ENCODE assay signal across 12 mouse cellular contexts in the genomic region with DNA sequence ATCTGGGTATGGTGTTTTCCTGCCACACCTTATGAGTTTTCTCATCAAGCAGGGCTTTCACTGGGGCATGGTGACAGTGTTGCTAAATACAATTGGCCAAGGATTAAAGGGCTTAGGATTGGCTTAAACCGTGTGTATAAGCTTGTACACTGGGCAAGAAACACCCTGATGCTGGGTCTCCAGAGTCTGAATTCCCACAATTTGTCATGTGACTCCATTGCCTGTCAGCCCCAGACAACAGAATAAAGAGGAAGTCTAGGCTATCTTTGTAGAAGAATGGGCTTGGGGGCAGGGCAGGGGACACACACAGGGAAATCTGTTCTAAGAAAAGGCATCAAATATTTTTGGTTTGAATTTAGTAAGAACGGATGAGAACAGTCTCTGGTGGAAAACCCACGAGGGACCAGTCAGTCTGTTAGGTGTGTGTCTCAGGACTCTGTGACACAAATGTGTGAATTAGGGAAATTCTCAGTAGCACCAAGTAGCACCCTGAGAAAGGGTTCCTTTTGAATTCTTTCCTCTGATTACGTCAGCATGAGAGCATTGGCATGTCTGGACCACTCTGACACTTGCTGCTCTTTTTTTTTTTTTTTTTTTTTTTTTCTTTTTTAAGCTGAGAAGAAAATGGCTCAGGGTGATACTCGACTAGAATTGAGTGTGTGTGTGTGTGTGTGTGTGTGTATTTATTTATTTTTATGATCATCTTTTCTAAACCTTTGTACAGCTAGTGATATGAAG.
A peak's percentile ranks its signal among the peaks of the same experiment; 100 is the strongest.
DNase-seq lines count a peak whose midpoint lies in the region; ATAC-seq and TF ChIP-seq lines count a peak whose summit lies in the region.
"Had no signal": no experiment of that assay in that cellular context is flagged by ENCODE, and none has a peak within 500 bp of the region (broad histone marks: within the 10 kb centered on the region; RNA-seq: fewer than 3 reads in every experiment).

No protein-coding gene starts in this region.

- no peaks in the 10 kb centered on the region; the same call in 1 of the 2 replicates for H3K4me1 ChIP-seq in hindbrain, embryonic 11.5 days (replicated peaks; ENCODE audit: control insufficient read depth, insufficient read depth, low read length)
- peaks cover 6% of the 10 kb centered on the region for H3K4me1 ChIP-seq in hindbrain, embryonic 16.5 days (ENCODE audit: control insufficient read depth, insufficient read depth, low read depth, low read length)
- peaks cover 9% of the 10 kb centered on the region for H3K4me1 ChIP-seq in midbrain, embryonic 13.5 days (replicated peaks)
- H3K4me1 ChIP-seq in midbrain, postnatal 0 days (ENCODE audit: insufficient read depth, low read length) = no peaks in the 10 kb centered on the region
- peaks cover 6% of the 10 kb centered on the region; the same call in 1 of the 2 replicates for H3K4me1 ChIP-seq in forebrain, embryonic 14.5 days (ENCODE audit: control insufficient read depth, insufficient read depth, low read length)

- H3K4me2 ChIP-seq in hindbrain, embryonic 11.5 days (replicated peaks; ENCODE audit: low read depth, low read length) = no peak overlapping the region
- H3K4me2 ChIP-seq in hindbrain, embryonic 16.5 days (ENCODE audit: low read length) = no peak overlapping the region
- no peak overlapping the region for H3K4me2 ChIP-seq in midbrain, embryonic 13.5 days (replicated peaks)
- no peak overlapping the region for H3K4me2 ChIP-seq in midbrain, postnatal 0 days (ENCODE audit: low read depth, low read length, poor library complexity, severe bottlenecking)
- H3K4me2 ChIP-seq in forebrain, embryonic 14.5 days (ENCODE audit: low read length) = no peak overlapping the region
- H3K4me2 ChIP-seq: kidney, embryonic 15.5 days had no signal

- peak; percentile 48 for ATAC-seq in hindbrain, embryonic 11.5 days (ENCODE audit: low FRiP score)
- no peak for ATAC-seq in hindbrain, embryonic 16.5 days
- peak; percentile 63; the same call in 1 of the 2 replicates for ATAC-seq in midbrain, embryonic 13.5 days
- no peak for ATAC-seq in midbrain, postnatal 0 days (ENCODE audit: low FRiP score)
- ATAC-seq in forebrain, embryonic 14.5 days = peak; percentile 72

- WGBS in hindbrain, embryonic 11.5 days = 28% methylated on average over 5 of the region's 5 CpGs
- 31% methylated on average over 5 of the region's 5 CpGs for WGBS in hindbrain, embryonic 16.5 days
- WGBS in midbrain, embryonic 13.5 days = 29% methylated on average over 5 of the region's 5 CpGs
- WGBS in midbrain, postnatal 0 days = 30% methylated on average over 5 of the region's 5 CpGs
- 19% methylated on average over 5 of the region's 5 CpGs for WGBS in forebrain, embryonic 14.5 days

- no peak overlapping the region for H3K9ac ChIP-seq in hindbrain, embryonic 11.5 days (ENCODE audit: low read depth, low read length)
- H3K9ac ChIP-seq in hindbrain, embryonic 16.5 days (ENCODE audit: low read depth, low read length) = no peak overlapping the region
- H3K9ac ChIP-seq in midbrain, embryonic 13.5 days (replicated peaks) = no peak overlapping the region
- H3K9ac ChIP-seq in midbrain, postnatal 0 days (replicated peaks; ENCODE audit: low read length, poor library complexity, severe bottlenecking) = no peak overlapping the region
- no peak overlapping the region for H3K9ac ChIP-seq in forebrain, embryonic 14.5 days (ENCODE audit: low read length)
- H3K9ac ChIP-seq: kidney, embryonic 15.5 days had no signal

- no peaks in the 10 kb centered on the region for H3K27me3 ChIP-seq in hindbrain, embryonic 11.5 days (ENCODE audit: control insufficient read depth, insufficient read depth, low read length)
- no peaks in the 10 kb centered on the region for H3K27me3 ChIP-seq in hindbrain, embryonic 16.5 days (replicated peaks; ENCODE audit: control insufficient read depth, insufficient read depth, low read length)
- no peaks in the 10 kb centered on the region for H3K27me3 ChIP-seq in midbrain, embryonic 13.5 days
- H3K27me3 ChIP-seq in midbrain, postnatal 0 days (ENCODE audit: insufficient read depth, low read length) = no peaks in the 10 kb centered on the region
- H3K27me3 ChIP-seq in forebrain, embryonic 14.5 days (replicated peaks; ENCODE audit: control insufficient read depth, insufficient read depth, low read length) = no peaks in the 10 kb centered on the region
- no peaks in the 10 kb centered on the region for H3K27me3 ChIP-seq in splenic B cell, adult 2 months (ENCODE audit: control insufficient read depth, insufficient read depth, low read length, poor library complexity, severe bottlenecking)
- H3K27me3 ChIP-seq: kidney, embryonic 15.5 days had no signal

- DNase-seq in hindbrain, embryonic 11.5 days (ENCODE audit: low spot score) = peak; percentile 13
- no peak for DNase-seq in midbrain, postnatal 0 days (ENCODE audit: low spot score)
- DNase-seq in forebrain, embryonic 14.5 days (ENCODE audit: low spot score) = peak; percentile 39
- DNase-seq in splenic B cell, adult 2 months (ENCODE audit: low read depth, low spot score) = peak; percentile 12
- DNase-seq in cerebellum, adult 11-12 months = no peak
- DNase-seq in layer of hippocampus, postnatal 14 days (ENCODE audit: low spot score in 2 of 2) = no peak
- DNase-seq: cerebellum, postnatal 36 days; heart, postnatal 36 days; thymus, adult 18-20 months had no signal

- H3K4me3 ChIP-seq in hindbrain, embryonic 11.5 days (ENCODE audit: low read depth, low read length) = no peak overlapping the region
- no peak overlapping the region for H3K4me3 ChIP-seq in hindbrain, embryonic 16.5 days (ENCODE audit: low read length)
- H3K4me3 ChIP-seq in midbrain, embryonic 13.5 days (replicated peaks) = no peak overlapping the region
- H3K4me3 ChIP-seq in midbrain, postnatal 0 days (ENCODE audit: low read depth, low read length) = no peak overlapping the region
- H3K4me3 ChIP-seq in forebrain, embryonic 14.5 days (ENCODE audit: low read depth, low read length) = no peak overlapping the region
- H3K4me3 ChIP-seq: kidney, embryonic 15.5 days had no signal

- no peaks in the 10 kb centered on the region for H3K9me3 ChIP-seq in hindbrain, embryonic 11.5 days (ENCODE audit: control insufficient read depth, low read length)
- no peaks in the 10 kb centered on the region for H3K9me3 ChIP-seq in hindbrain, embryonic 16.5 days (ENCODE audit: control insufficient read depth, low read length)
- no peaks in the 10 kb centered on the region for H3K9me3 ChIP-seq in midbrain, embryonic 13.5 days
- no peaks in the 10 kb centered on the region for H3K9me3 ChIP-seq in midbrain, postnatal 0 days (ENCODE audit: low read length)
- H3K9me3 ChIP-seq in forebrain, embryonic 14.5 days (replicated peaks; ENCODE audit: control insufficient read depth, low read length) = no peaks in the 10 kb centered on the region
- H3K9me3 ChIP-seq: kidney, embryonic 15.5 days had no signal

- H3K27ac ChIP-seq in hindbrain, embryonic 11.5 days (ENCODE audit: low read depth, low read length) = no peak overlapping the region
- no peak overlapping the region for H3K27ac ChIP-seq in hindbrain, embryonic 16.5 days (ENCODE audit: low read depth, low read length)
- H3K27ac ChIP-seq in midbrain, embryonic 13.5 days = no peak overlapping the region
- H3K27ac ChIP-seq in midbrain, postnatal 0 days (ENCODE audit: low read depth, low read length) = no peak overlapping the region
- H3K27ac ChIP-seq in forebrain, embryonic 14.5 days (ENCODE audit: low read depth, low read length) = no peak overlapping the region
- H3K27ac ChIP-seq: kidney, embryonic 15.5 days had no signal

- TF ChIP-seq CTCF in midbrain, postnatal 0 days (IDR thresholded peaks at IDR 0.05) = no peak

- no peaks in the 10 kb centered on the region for H3K36me3 ChIP-seq in hindbrain, embryonic 11.5 days (ENCODE audit: control insufficient read depth, insufficient read depth, low read length)
- no peaks in the 10 kb centered on the region for H3K36me3 ChIP-seq in hindbrain, embryonic 16.5 days (ENCODE audit: control insufficient read depth, insufficient read depth, low read length)
- no peaks in the 10 kb centered on the region for H3K36me3 ChIP-seq in midbrain, embryonic 13.5 days
- H3K36me3 ChIP-seq in midbrain, postnatal 0 days (ENCODE audit: insufficient read depth, low read length) = no peaks in the 10 kb centered on the region
- no peaks in the 10 kb centered on the region for H3K36me3 ChIP-seq in forebrain, embryonic 14.5 days (ENCODE audit: control insufficient read depth, insufficient read depth, low read length)
- no peaks in the 10 kb centered on the region for H3K36me3 ChIP-seq in splenic B cell, adult 2 months (ENCODE audit: control insufficient read depth, insufficient read depth, low read length, poor library complexity, severe bottlenecking)
- H3K36me3 ChIP-seq: kidney, embryonic 15.5 days had no signal

Comparison
In these comparisons a context has a peak if more than half of its experiments do, and no peak if none do; other contexts are left out.
1. ATAC-seq: peak in hindbrain, embryonic 11.5 days (single experiment), midbrain, embryonic 13.5 days (single experiment) and forebrain, embryonic 14.5 days (single experiment); none in hindbrain, embryonic 16.5 days (single experiment) and midbrain, postnatal 0 days (single experiment).
2. DNase-seq: peak in hindbrain, embryonic 11.5 days (single experiment), forebrain, embryonic 14.5 days (single experiment) and splenic B cell, adult 2 months (single experiment); none in midbrain, postnatal 0 days (single experiment), cerebellum, adult 11-12 months (single experiment) and layer of hippocampus, postnatal 14 days (0 of 2).